Mouse (Mus musculus) limb, embryonic 13.5 days (tissue): ENCODE data around the gene Tnnc2. TPM values are rescaled to one million over a fixed set of nuclear protein-coding genes. Genes with fewer than 3 reads are reported as not detected.
A peak's percentile ranks its signal among the peaks of the same experiment; 100 is the strongest.

ENCODE experiments used
- ATAC-seq: fragments of 200-750 bp; cut with Nextera tagmentation; 2 replicates; pipeline ENCODE4 v1.8.0; 2017; ENCODE audit warnings: low read depth, moderate number of reproducible peaks, moderate TSS enrichment; ENCODE audit not compliant: low FRiP score
- H3K27ac ChIP-seq: fragments of 300-500 bp; sonication (generic); 2 replicates; pipeline ENCODE4 v1.5.1; 2015; ENCODE audit warnings: inconsistent platforms, mild to moderate bottlenecking, moderate library complexity
- H3K27me3 ChIP-seq: fragments of 300-500 bp; sonication (generic); 2 replicates; pipeline ENCODE4 v1.6.1; 2015; ENCODE audit warnings: mild to moderate bottlenecking, inconsistent platforms
- H3K36me3 ChIP-seq: fragments of 300-500 bp; sonication (generic); 2 replicates; pipeline ENCODE4 v1.6.1; 2015; ENCODE audit warnings: inconsistent platforms, mild to moderate bottlenecking, moderate library complexity
- H3K4me1 ChIP-seq: fragments of 300-500 bp; sonication (generic); 2 replicates; pipeline ENCODE4 v1.6.1; 2015; ENCODE audit warnings: inconsistent platforms
- H3K4me2 ChIP-seq: fragments of 300-500 bp; sonication (generic); replicated peaks from 2 replicates; pipeline ENCODE4 v1.6.1; 2015; ENCODE audit warnings: inconsistent platforms, mild to moderate bottlenecking, moderate library complexity
- H3K4me3 ChIP-seq: fragments of 300-500 bp; sonication (generic); 2 replicates; pipeline ENCODE4 v1.5.1; 2015; ENCODE audit warnings: moderate library complexity, mild to moderate bottlenecking, inconsistent platforms
- H3K9ac ChIP-seq: fragments of 300-500 bp; sonication (generic); 2 replicates; pipeline ENCODE4 v1.6.1; 2015; ENCODE audit warnings: mild to moderate bottlenecking, inconsistent platforms
- H3K9me3 ChIP-seq: fragments of 300-500 bp; sonication (generic); 2 replicates; pipeline ENCODE4 v1.6.1; 2016; ENCODE audit warnings: inconsistent platforms
- WGBS: fragments of 180-500 bp; shearing (Covaris S2); methylation state at CpG from one replicate; pipeline ENCODE4 v1.1.7; 2015; 5-methylcytosine and 5-hydroxymethylcytosine counted together
- polyA plus RNA-seq: library from polyadenylated mRNA; unstranded; fragments of >200 nt; fragmentation: Nextera tagmentation; extraction: Ambion mirVana; gene quantifications from 2 replicates; pipeline ENCODE4 v1.2.1, GENCODE M21; 2015

Tnnc2 gene
- polyA plus RNA-seq, 1 experiment from 2014 or later = 190 TPM

GRCm38 (mm10) chr2:164748191-164748590, 31.6 kb downstream of the Tnnc2 start:
- H3K36me3 ChIP-seq = peaks cover 55% of the 10 kb centered on the region
- no peak for ATAC-seq

GRCm38 (mm10) chr2:164746693-164747092, 33.1 kb downstream of the Tnnc2 start:
- ATAC-seq = no peak
- Histone ChIP-seq H3K27ac (no peak overlapping the region), H3K27me3 (no peaks in the 10 kb centered on the region), H3K4me2 (peak overlapping the region; percentile 92), H3K4me1 (peaks cover 24% of the 10 kb centered on the region), H3K36me3 (peaks cover 40% of the 10 kb centered on the region), H3K9ac (peak overlapping the region; percentile 97), H3K4me3 (peak overlapping the region; percentile 91), H3K9me3 (no peaks in the 10 kb centered on the region)
- 55% methylated on average over 8 of the region's 8 CpGs for WGBS

More at GRCm38 (mm10) chr2:164748191-164748590, 31.6 kb downstream of the Tnnc2 start:
- no peak overlapping the region for H3K4me2 ChIP-seq
- no peak overlapping the region for H3K27ac ChIP-seq
- no peak overlapping the region for H3K9ac ChIP-seq
- peaks cover 24% of the 10 kb centered on the region for H3K4me1 ChIP-seq
- 81% methylated on average over 4 of the region's 4 CpGs for WGBS
- H3K27me3 ChIP-seq = no peaks in the 10 kb centered on the region
- no peak overlapping the region for H3K4me3 ChIP-seq
- no peaks in the 10 kb centered on the region for H3K9me3 ChIP-seq

GRCm38 (mm10) chr2:164745843-164746479, 33.8 kb downstream of the Tnnc2 start, which contains the start of the genes Wfdc3 and Dnttip1:
TSS of gene Wfdc3 (minus strand) at chr2:164745931.
TSS of gene Dnttip1 (plus strand) at chr2:164745983.
- Histone ChIP-seq H3K4me3 (peak within 1 kb of the TSS; percentile 91), H3K9me3 (no peaks in the 10 kb centered on the region), H3K27me3 (no peaks in the 10 kb centered on the region), H3K4me1 (peaks cover 24% of the 10 kb centered on the region), H3K4me2 (peak within 1 kb of the TSS; percentile 92), H3K36me3 (peaks cover 33% of the 10 kb centered on the region), H3K27ac (peak within 1 kb of the TSS; percentile 52; the same call in 1 of the 2 replicates), H3K9ac (peak within 1 kb of the TSS; percentile 97)
- WGBS = under 1% methylated on average over 69 of the region's 70 CpGs
- peak; percentile 96 for ATAC-seq

- H3K4me2 ChIP-seq = peak overlapping the region; percentile 92
- H3K27me3 ChIP-seq = no peaks in the 10 kb centered on the region
- H3K9me3 ChIP-seq = no peaks in the 10 kb centered on the region
- H3K4me3 ChIP-seq = peak overlapping the region; percentile 91
- H3K9ac ChIP-seq = peak overlapping the region; percentile 97
- H3K4me1 ChIP-seq = peaks cover 24% of the 10 kb centered on the region
- 76% methylated on average over 13 of the region's 13 CpGs for WGBS
- H3K27ac ChIP-seq = no peak overlapping the region
- no peak for ATAC-seq
- peaks cover 23% of the 10 kb centered on the region for H3K36me3 ChIP-seq
These were observed 34.8 kb downstream of the Tnnc2 start for GRCm38 (mm10) chr2:164744987-164745386.

GRCm38 (mm10) chr2:164739876-164740275, 39.9 kb downstream of the Tnnc2 start:
- Histone ChIP-seq H3K4me3 (no peak overlapping the region), H3K4me2 (no peak overlapping the region), H3K27me3 (no peaks in the 10 kb centered on the region), H3K9ac (no peak overlapping the region), H3K27ac (no peak overlapping the region), H3K9me3 (no peaks in the 10 kb centered on the region), H3K36me3 (no peaks in the 10 kb centered on the region), H3K4me1 (peaks cover 1% of the 10 kb centered on the region)
- 29% methylated on average over 7 of the region's 7 CpGs for WGBS
- no peak for ATAC-seq

GRCm38 (mm10) chr2:164737377-164738090, 42.2 kb downstream of the Tnnc2 start:
- Histone ChIP-seq H3K27me3 (no peaks in the 10 kb centered on the region), H3K9me3 (no peaks in the 10 kb centered on the region), H3K4me1 (no peaks in the 10 kb centered on the region), H3K4me2 (no peak overlapping the region), H3K27ac (no peak overlapping the region), H3K9ac (no peak overlapping the region), H3K4me3 (no peak overlapping the region), H3K36me3 (no peaks in the 10 kb centered on the region)
- 56% methylated on average over 3 of the region's 3 CpGs for WGBS
- no peak for ATAC-seq

GRCm38 (mm10) chr2:164735446-164735845, 44.3 kb downstream of the Tnnc2 start:
- H3K27ac ChIP-seq = no peak overlapping the region
- H3K4me3 ChIP-seq = no peak overlapping the region
- H3K9ac ChIP-seq = no peak overlapping the region
- no peaks in the 10 kb centered on the region for H3K27me3 ChIP-seq
- H3K4me1 ChIP-seq = no peaks in the 10 kb centered on the region
- ATAC-seq = no peak
- no peaks in the 10 kb centered on the region for H3K9me3 ChIP-seq
- no peak overlapping the region for H3K4me2 ChIP-seq
- H3K36me3 ChIP-seq = no peaks in the 10 kb centered on the region
- WGBS = 89% methylated on average over 5 of the region's 5 CpGs

GRCm38 (mm10) chr2:164734839-164735238, 44.9 kb downstream of the Tnnc2 start:
- Histone ChIP-seq H3K27me3 (no peaks in the 10 kb centered on the region), H3K4me1 (no peaks in the 10 kb centered on the region), H3K36me3 (no peaks in the 10 kb centered on the region), H3K27ac (no peak overlapping the region), H3K4me3 (no peak overlapping the region), H3K9me3 (no peaks in the 10 kb centered on the region), H3K9ac (no peak overlapping the region), H3K4me2 (no peak overlapping the region)
- 86% methylated on average over 5 of the region's 5 CpGs for WGBS
- no peak for ATAC-seq

GRCm38 (mm10) chr2:164733259-164733658, 46.5 kb downstream of the Tnnc2 start:
- 82% methylated on average over 2 of the region's 2 CpGs for WGBS
- no peaks in the 10 kb centered on the region for H3K4me1 ChIP-seq

GRCm38 (mm10) chr2:164731719-164732118, 48.0 kb downstream of the Tnnc2 start:
- H3K9me3 ChIP-seq = no peaks in the 10 kb centered on the region
- H3K9ac ChIP-seq = no peak overlapping the region
- H3K4me1 ChIP-seq = no peaks in the 10 kb centered on the region
- H3K36me3 ChIP-seq = no peaks in the 10 kb centered on the region
- ATAC-seq = no peak
- H3K27ac ChIP-seq = no peak overlapping the region
- WGBS = 68% methylated on average over 5 of the region's 5 CpGs
- H3K4me2 ChIP-seq = no peak overlapping the region
- H3K4me3 ChIP-seq = no peak overlapping the region
- no peaks in the 10 kb centered on the region for H3K27me3 ChIP-seq

More at GRCm38 (mm10) chr2:164733259-164733658, 46.5 kb downstream of the Tnnc2 start:
- Histone ChIP-seq H3K36me3 (no peaks in the 10 kb centered on the region), H3K4me2 (no peak overlapping the region), H3K27ac (no peak overlapping the region), H3K9me3 (no peaks in the 10 kb centered on the region), H3K9ac (no peak overlapping the region), H3K4me3 (no peak overlapping the region), H3K27me3 (no peaks in the 10 kb centered on the region)
- ATAC-seq = no peak
